Mouse (Mus musculus): ENCODE results near the gene Cdc42. TPM values are rescaled to one million over a fixed set of nuclear protein-coding genes. Genes with fewer than 3 reads are reported as not detected.

The Cdc42 gene
- polyA plus RNA-seq (2014; fragmentation: Nextera tagmentation; extraction: Ambion mirVana): 515 and 529 TPM in 2 replicates

- ATAC-seq (ENCODE audit: insufficient number of reproducible peaks, insufficient read depth, low FRiP score, low read depth): peak; percentile 94
- Histone ChIP-seq H3K36me3 (ENCODE audit: control insufficient read depth, insufficient read depth, low read length) (no peaks in the 10 kb centered on the region), H3K4me2 (ENCODE audit: low read length) (peak within 1 kb of the TSS; percentile 73), H3K27ac (replicated peaks in 1 of 2; ENCODE audit: control insufficient read depth in 1 of 2, insufficient read depth in 1 of 2, low read depth in 2 of 2, low read length in 2 of 2) (peak within 1 kb of the TSS; percentile 87 to 97), H3K9ac (ENCODE audit: low read length) (peak within 1 kb of the TSS; percentile 99), H3K4me3 (ENCODE audit: control insufficient read depth in 1 of 2, insufficient read depth in 1 of 2, low read depth in 1 of 2, low read length in 2 of 2) (peak within 1 kb of the TSS; percentile 86 to 99), H3K4me1 (ENCODE audit: control insufficient read depth in 2 of 2, insufficient read depth in 2 of 2, low read length in 2 of 2) (peaks cover 5 to 35% of the 10 kb centered on the region in 2 experiments), H3K27me3 (ENCODE audit: control insufficient read depth, insufficient read depth, low read length) (no peaks in the 10 kb centered on the region), H3K9me3 (ENCODE audit: control insufficient read depth, low read length) (no peaks in the 10 kb centered on the region)
- WGBS: under 1% methylated on average over 27 of the region's 44 CpGs
These were observed at the start of gene Cdc42 for GRCm38 (mm10) chr4:137357517-137358254. Cdc42 (minus strand) TSS chr4:137357720.

DNA sequence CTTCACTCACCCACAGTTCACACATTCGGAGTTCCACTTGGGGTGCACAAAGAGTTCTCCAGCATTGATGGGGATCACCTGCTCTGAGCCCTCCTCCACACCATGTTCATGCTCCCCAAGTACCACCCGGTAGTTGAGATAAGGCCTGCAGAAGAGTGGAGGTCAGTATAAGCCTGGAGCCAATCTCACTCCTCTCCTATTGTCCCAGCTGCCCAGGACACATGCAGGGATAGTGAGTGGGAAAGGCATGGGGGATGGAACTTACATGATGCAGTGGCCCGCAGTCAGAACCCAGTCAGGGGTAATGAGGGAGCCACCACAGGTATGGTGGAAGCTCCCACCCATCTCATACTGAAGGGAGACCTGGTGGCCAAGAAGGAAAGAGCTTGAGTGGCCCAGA, 48.1 kb upstream of the Cdc42 start:
- no peak for ATAC-seq (ENCODE audit: insufficient number of reproducible peaks, insufficient read depth, low FRiP score, low read depth)
- H3K36me3 ChIP-seq (ENCODE audit: control insufficient read depth, insufficient read depth, low read length): no peaks in the 10 kb centered on the region
- no peaks in the 10 kb centered on the region for H3K9me3 ChIP-seq (ENCODE audit: control insufficient read depth, low read length)
- H3K4me2 ChIP-seq (ENCODE audit: low read length): no peak overlapping the region
- H3K27me3 ChIP-seq (ENCODE audit: control insufficient read depth, insufficient read depth, low read length): no peaks in the 10 kb centered on the region
- no peak overlapping the region for H3K4me3 ChIP-seq (ENCODE audit: control insufficient read depth in 1 of 2, insufficient read depth in 1 of 2, low read depth in 1 of 2, low read length in 2 of 2)
- no peaks in the 10 kb centered on the region for H3K4me1 ChIP-seq (ENCODE audit: control insufficient read depth in 2 of 2, insufficient read depth in 2 of 2, low read length in 2 of 2)
- H3K9ac ChIP-seq (ENCODE audit: low read length): no peak overlapping the region
- WGBS: 85% methylated on average over 3 of the region's 3 CpGs
- H3K27ac ChIP-seq (replicated peaks in 1 of 2; ENCODE audit: control insufficient read depth in 1 of 2, insufficient read depth in 1 of 2, low read depth in 2 of 2, low read length in 2 of 2): no peak overlapping the region

DNA sequence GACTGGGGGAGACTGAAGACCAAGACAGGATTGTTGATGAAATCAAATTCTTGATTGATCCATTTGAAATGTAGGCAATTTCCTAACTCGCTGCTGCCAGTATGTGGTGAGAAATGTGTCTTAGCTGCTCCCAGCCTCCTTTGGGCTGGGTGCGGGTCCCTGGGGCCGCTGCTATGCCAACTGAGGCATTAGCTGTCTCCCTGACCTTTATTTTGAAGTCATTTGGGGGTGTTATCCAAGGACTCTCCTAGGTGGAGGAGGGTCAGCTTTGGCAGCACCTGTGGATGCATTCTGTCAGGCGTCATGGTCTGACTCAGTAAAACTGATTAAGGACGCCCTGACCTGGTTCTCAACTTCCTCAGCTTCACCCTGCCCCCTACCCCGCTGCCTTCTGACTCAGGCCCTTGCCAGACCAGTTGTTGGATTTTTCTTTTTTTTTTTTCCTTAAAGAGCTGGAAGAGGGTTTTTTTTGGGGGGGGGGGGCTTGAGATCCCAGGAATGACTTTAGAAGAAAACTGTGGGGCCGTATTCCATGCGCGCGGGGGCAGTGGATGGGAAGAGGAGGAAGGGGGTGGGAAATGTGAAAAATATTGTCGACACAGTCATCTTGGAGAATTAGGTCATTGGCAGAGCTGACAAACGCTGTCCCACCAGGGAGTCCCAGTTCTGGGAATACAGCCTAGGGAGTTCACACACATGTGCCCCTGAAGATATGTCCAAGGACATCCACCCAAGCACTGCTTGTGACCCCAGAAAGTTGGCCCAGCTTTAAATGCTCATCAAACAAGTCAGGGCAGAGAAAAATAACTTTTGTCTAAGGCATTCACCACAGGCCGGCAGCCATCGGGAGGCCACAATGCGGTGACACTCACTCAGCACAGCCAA, 39.4 kb upstream of the Cdc42 start:
- 64% methylated on average over 15 of the region's 15 CpGs for WGBS
- Histone ChIP-seq H3K27me3 (ENCODE audit: control insufficient read depth, insufficient read depth, low read length) (no peaks in the 10 kb centered on the region), H3K9me3 (ENCODE audit: control insufficient read depth, low read length) (no peaks in the 10 kb centered on the region), H3K36me3 (ENCODE audit: control insufficient read depth, insufficient read depth, low read length) (no peaks in the 10 kb centered on the region), H3K4me1 (ENCODE audit: control insufficient read depth in 2 of 2, insufficient read depth in 2 of 2, low read length in 2 of 2) (no peaks in the 10 kb centered on the region; a peak in 2 of 4 replicates), H3K4me3 (ENCODE audit: control insufficient read depth in 1 of 2, insufficient read depth in 1 of 2, low read depth in 1 of 2, low read length in 2 of 2) (no peak overlapping the region), H3K27ac (replicated peaks in 1 of 2; ENCODE audit: control insufficient read depth in 1 of 2, insufficient read depth in 1 of 2, low read depth in 2 of 2, low read length in 2 of 2) (0 out of 4 replicates have a peak overlapping the region, but pooled peaks of 1 of the 2 experiments have one; percentile 12), H3K4me2 (ENCODE audit: low read length) (no peak overlapping the region), H3K9ac (ENCODE audit: low read length) (no peak overlapping the region)
- no peak for ATAC-seq (ENCODE audit: insufficient number of reproducible peaks, insufficient read depth, low FRiP score, low read depth)

DNA sequence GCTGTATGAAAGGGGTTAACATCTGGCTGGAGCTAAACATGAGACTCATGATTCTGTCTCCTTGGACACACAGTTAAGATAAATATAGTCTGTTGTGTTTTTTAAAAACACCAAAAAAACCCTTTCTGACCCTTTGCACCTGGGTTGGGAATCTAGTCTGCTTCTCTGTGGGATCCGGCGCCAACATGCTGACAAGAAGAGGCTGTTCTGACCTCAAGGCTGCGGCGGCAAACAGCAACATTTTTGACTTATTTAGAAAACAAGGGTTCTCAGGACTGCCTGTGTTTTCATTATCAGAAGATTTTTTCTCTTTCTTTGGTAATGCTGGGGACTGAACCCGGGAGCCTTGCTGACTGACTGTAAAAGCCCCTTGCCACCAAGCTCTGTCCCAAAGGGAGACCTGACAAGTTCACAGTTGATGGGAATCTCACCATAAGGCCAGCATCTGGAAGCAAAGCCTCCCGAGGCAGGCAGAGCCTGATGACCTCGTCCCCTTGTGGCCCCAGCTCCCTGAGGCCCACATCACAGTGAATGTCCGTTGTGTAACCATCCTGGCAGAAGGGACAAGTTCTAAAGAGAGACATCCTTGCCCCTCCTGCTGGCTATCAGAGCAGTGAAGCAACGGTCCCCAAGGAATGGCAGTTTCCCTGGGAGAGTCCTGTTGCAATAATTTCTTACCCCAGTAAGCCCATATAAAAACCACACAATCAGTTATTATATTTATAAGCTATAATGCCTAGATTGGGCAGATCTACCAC, 36.0 kb upstream of the Cdc42 start:
- H3K4me1 ChIP-seq (ENCODE audit: control insufficient read depth in 2 of 2, insufficient read depth in 2 of 2, low read length in 2 of 2): peaks cover 2 to 3% of the 10 kb centered on the region in 2 experiments; a peak in 3 of 4 replicates
- H3K9ac ChIP-seq (ENCODE audit: low read length): no peak overlapping the region
- no peak overlapping the region for H3K27ac ChIP-seq (replicated peaks in 1 of 2; ENCODE audit: control insufficient read depth in 1 of 2, insufficient read depth in 1 of 2, low read depth in 2 of 2, low read length in 2 of 2)
- no peak for ATAC-seq (ENCODE audit: insufficient number of reproducible peaks, insufficient read depth, low FRiP score, low read depth)
- H3K9me3 ChIP-seq (ENCODE audit: control insufficient read depth, low read length): 0 out of 2 replicates have a peak, but pooled peaks cover 3% of the 10 kb centered on the region
- H3K4me2 ChIP-seq (ENCODE audit: low read length): no peak overlapping the region
- no peak overlapping the region for H3K4me3 ChIP-seq (ENCODE audit: control insufficient read depth in 1 of 2, insufficient read depth in 1 of 2, low read depth in 1 of 2, low read length in 2 of 2)
- no peaks in the 10 kb centered on the region for H3K36me3 ChIP-seq (ENCODE audit: control insufficient read depth, insufficient read depth, low read length)
- no peaks in the 10 kb centered on the region for H3K27me3 ChIP-seq (ENCODE audit: control insufficient read depth, insufficient read depth, low read length)
- 58% methylated on average over 9 of the region's 9 CpGs for WGBS

GRCm38 (mm10) chr4:137392874-137393273, 35.4 kb upstream of the Cdc42 start:
- no peak for ATAC-seq (ENCODE audit: insufficient number of reproducible peaks, insufficient read depth, low FRiP score, low read depth)
- no peaks in the 10 kb centered on the region for H3K27me3 ChIP-seq (ENCODE audit: control insufficient read depth, insufficient read depth, low read length)
- H3K9me3 ChIP-seq (ENCODE audit: control insufficient read depth, low read length): 0 out of 2 replicates have a peak, but pooled peaks cover 3% of the 10 kb centered on the region
- H3K9ac ChIP-seq (ENCODE audit: low read length): no peak overlapping the region
- H3K27ac ChIP-seq (replicated peaks in 1 of 2; ENCODE audit: control insufficient read depth in 1 of 2, insufficient read depth in 1 of 2, low read depth in 2 of 2, low read length in 2 of 2): 0 out of 4 replicates have a peak overlapping the region, but pooled peaks of 1 of the 2 experiments have one; percentile 2
- no peak overlapping the region for H3K4me2 ChIP-seq (ENCODE audit: low read length)
- H3K36me3 ChIP-seq (ENCODE audit: control insufficient read depth, insufficient read depth, low read length): no peaks in the 10 kb centered on the region
- H3K4me1 ChIP-seq (ENCODE audit: control insufficient read depth in 2 of 2, insufficient read depth in 2 of 2, low read length in 2 of 2): peaks cover 2 to 3% of the 10 kb centered on the region in 2 experiments; a peak in 3 of 4 replicates
- 80% methylated on average over 9 of the region's 9 CpGs for WGBS
- no peak overlapping the region for H3K4me3 ChIP-seq (ENCODE audit: control insufficient read depth in 1 of 2, insufficient read depth in 1 of 2, low read depth in 1 of 2, low read length in 2 of 2)

- no peak overlapping the region for H3K4me3 ChIP-seq (ENCODE audit: control insufficient read depth in 1 of 2, insufficient read depth in 1 of 2, low read depth in 1 of 2, low read length in 2 of 2)
- H3K27ac ChIP-seq (replicated peaks in 1 of 2; ENCODE audit: control insufficient read depth in 1 of 2, insufficient read depth in 1 of 2, low read depth in 2 of 2, low read length in 2 of 2): no peak overlapping the region
- H3K4me2 ChIP-seq (ENCODE audit: low read length): no peak overlapping the region
- H3K27me3 ChIP-seq (ENCODE audit: control insufficient read depth, insufficient read depth, low read length): no peaks in the 10 kb centered on the region
- no peak overlapping the region for H3K9ac ChIP-seq (ENCODE audit: low read length)
- peaks cover 2 to 6% of the 10 kb centered on the region in 2 experiments; a peak in 3 of 4 replicates for H3K4me1 ChIP-seq (ENCODE audit: control insufficient read depth in 2 of 2, insufficient read depth in 2 of 2, low read length in 2 of 2)
- WGBS: 82% methylated on average over 3 of the region's 3 CpGs
- H3K36me3 ChIP-seq (ENCODE audit: control insufficient read depth, insufficient read depth, low read length): no peaks in the 10 kb centered on the region
- H3K9me3 ChIP-seq (ENCODE audit: control insufficient read depth, low read length): 0 out of 2 replicates have a peak, but pooled peaks cover 3% of the 10 kb centered on the region
- no peak for ATAC-seq (ENCODE audit: insufficient number of reproducible peaks, insufficient read depth, low FRiP score, low read depth)
These were observed 33.8 kb upstream of the Cdc42 start for GRCm38 (mm10) chr4:137391287-137391686.

GRCm38 (mm10) chr4:137390196-137390595, 32.7 kb upstream of the Cdc42 start:
- no peak for ATAC-seq (ENCODE audit: insufficient number of reproducible peaks, insufficient read depth, low FRiP score, low read depth)
- no peak overlapping the region for H3K4me2 ChIP-seq (ENCODE audit: low read length)
- H3K27ac ChIP-seq (replicated peaks in 1 of 2; ENCODE audit: control insufficient read depth in 1 of 2, insufficient read depth in 1 of 2, low read depth in 2 of 2, low read length in 2 of 2): no peak overlapping the region
- H3K9me3 ChIP-seq (ENCODE audit: control insufficient read depth, low read length): 0 out of 2 replicates have a peak, but pooled peaks cover 3% of the 10 kb centered on the region
- no peak overlapping the region for H3K4me3 ChIP-seq (ENCODE audit: control insufficient read depth in 1 of 2, insufficient read depth in 1 of 2, low read depth in 1 of 2, low read length in 2 of 2)
- H3K4me1 ChIP-seq (ENCODE audit: control insufficient read depth in 2 of 2, insufficient read depth in 2 of 2, low read length in 2 of 2): peaks cover 2 to 6% of the 10 kb centered on the region in 2 experiments; a peak in 3 of 4 replicates
- no peak overlapping the region for H3K9ac ChIP-seq (ENCODE audit: low read length)
- 94% methylated on average over 4 of the region's 4 CpGs for WGBS
- no peaks in the 10 kb centered on the region for H3K27me3 ChIP-seq (ENCODE audit: control insufficient read depth, insufficient read depth, low read length)
- H3K36me3 ChIP-seq (ENCODE audit: control insufficient read depth, insufficient read depth, low read length): no peaks in the 10 kb centered on the region
